Mouse (Mus musculus) liver, embryonic 11.5 days (tissue): ENCODE data around the gene Alk. TPM values are rescaled to one million over a fixed set of nuclear protein-coding genes. Genes with fewer than 3 reads are reported as not detected.

Experiments used
- ATAC-seq: fragments of 200-750 bp; cut with Nextera tagmentation; replicated peaks from 2 replicates; pipeline ENCODE4 v1.8.0; 2017; ENCODE audit warnings: moderate number of reproducible peaks, mild to moderate bottlenecking, moderate TSS enrichment, moderate library complexity; ENCODE audit not compliant: low FRiP score
- DNase-seq: peaks from one replicate; pipeline ENCODE4 v3.0.0-alpha.2; 2017; ENCODE audit warnings: low spot score
- H3K27ac ChIP-seq: fragments of 300-500 bp; sonication (generic); 2 replicates; pipeline ENCODE4 v1.5.1; 2014; ENCODE audit warnings: mild to moderate bottlenecking, low read depth, low read length, control low read depth
- H3K27me3 ChIP-seq: fragments of 300-500 bp; sonication (generic); replicated peaks from 2 replicates; pipeline ENCODE4 v1.6.1; 2014; ENCODE audit warnings: low read length, mixed read lengths; ENCODE audit not compliant: control insufficient read depth, insufficient read depth
- H3K36me3 ChIP-seq: fragments of 300-500 bp; sonication (generic); 2 replicates; pipeline ENCODE4 v1.6.1; 2014; ENCODE audit warnings: mild to moderate bottlenecking, low read length, moderate library complexity, mixed read lengths; ENCODE audit not compliant: control insufficient read depth, insufficient read depth
- H3K4me1 ChIP-seq: fragments of 300-500 bp; sonication (generic); replicated peaks from 2 replicates; pipeline ENCODE4 v1.6.1; 2014; ENCODE audit warnings: low read length, mixed read lengths; ENCODE audit not compliant: control insufficient read depth, insufficient read depth
- H3K4me2 ChIP-seq: fragments of 300-500 bp; sonication (generic); 2 replicates; pipeline ENCODE4 v1.6.1; 2014; ENCODE audit warnings: mild to moderate bottlenecking, control low read depth, moderate library complexity
- H3K4me3 ChIP-seq: fragments of 300-500 bp; sonication (generic); 2 replicates; pipeline ENCODE4 v1.5.1; 2014; ENCODE audit warnings: low read depth, low read length, control low read depth
- H3K9ac ChIP-seq: fragments of 300-500 bp; sonication (generic); 2 replicates; pipeline ENCODE4 v1.6.1; 2014; ENCODE audit warnings: low read depth, low read length, control low read depth
- H3K9me3 ChIP-seq: fragments of 300-500 bp; sonication (generic); 2 replicates; pipeline ENCODE4 v1.6.1; 2016; ENCODE audit warnings: low read length, inconsistent platforms, mixed read lengths; ENCODE audit not compliant: control insufficient read depth
- WGBS: fragments of 180-500 bp; shearing (Covaris S2); extraction: QIAGEN DNeasy Blood & Tissue Kit; methylation state at CpG from one replicate; pipeline ENCODE4 v1.1.7; 2014; 5-methylcytosine and 5-hydroxymethylcytosine counted together
- polyA plus RNA-seq: library from polyadenylated mRNA; unstranded; fragments of >200 nt; fragmentation: Nextera tagmentation; extraction: Ambion mirVana; gene quantifications from 2 replicates; pipeline ENCODE4 v1.2.1, GENCODE M21; 2014

The Alk gene
- polyA plus RNA-seq, 1 experiment from 2014 or later = 0.21 TPM

DNA sequence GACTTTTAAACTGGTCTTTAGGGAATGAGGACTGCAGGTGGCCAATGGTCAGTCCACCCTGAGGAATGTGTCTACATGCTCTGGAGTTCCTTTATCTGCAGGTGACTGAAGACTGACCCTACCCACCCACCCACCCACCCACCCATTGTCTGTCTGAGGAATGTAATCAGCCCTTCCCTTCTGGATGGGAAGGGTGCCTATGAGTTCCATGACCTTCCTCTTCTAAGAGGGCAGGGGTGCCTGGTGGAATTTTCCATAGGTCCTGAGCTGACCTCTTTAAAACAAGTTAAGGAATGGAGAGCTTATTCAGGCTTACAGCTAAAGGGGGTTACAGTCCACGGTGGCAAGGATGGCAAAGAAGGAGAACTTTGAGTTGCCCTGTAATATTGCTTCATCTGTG, 43.7 kb downstream of the Alk start:
- H3K9me3 ChIP-seq = no peaks in the 10 kb centered on the region; the same call in 1 of the 2 replicates
- H3K9ac ChIP-seq = no peak overlapping the region
- WGBS = 63% methylated on average over 1 of the region's 1 CpGs
- no peaks in the 10 kb centered on the region for H3K27me3 ChIP-seq
- no peak overlapping the region for H3K4me2 ChIP-seq
- no peak overlapping the region for H3K27ac ChIP-seq
- DNase-seq (no peak), ATAC-seq (no peak)
- H3K4me1 ChIP-seq = no peaks in the 10 kb centered on the region
- H3K4me3 ChIP-seq = no peak overlapping the region
- H3K36me3 ChIP-seq = no peaks in the 10 kb centered on the region

- Histone ChIP-seq H3K9ac (no peak overlapping the region), H3K36me3 (no peaks in the 10 kb centered on the region), H3K27me3 (no peaks in the 10 kb centered on the region), H3K4me3 (no peak overlapping the region), H3K27ac (no peak overlapping the region), H3K4me2 (no peak overlapping the region), H3K9me3 (no peaks in the 10 kb centered on the region; the same call in 1 of the 2 replicates), H3K4me1 (no peaks in the 10 kb centered on the region)
- WGBS = 84% methylated on average over 6 of the region's 6 CpGs
- ATAC-seq (no peak), DNase-seq (no peak)
Measured at GRCm38 (mm10) chr17:72557029-72557735, 47.2 kb downstream of the Alk start.

GRCm38 (mm10) chr17:72546274-72546673, 58.2 kb downstream of the Alk start:
- DNase-seq (no peak), ATAC-seq (no peak)
- Histone ChIP-seq H3K27ac (no peak overlapping the region), H3K9ac (no peak overlapping the region), H3K4me1 (no peaks in the 10 kb centered on the region), H3K36me3 (no peaks in the 10 kb centered on the region), H3K27me3 (no peaks in the 10 kb centered on the region), H3K9me3 (no peaks in the 10 kb centered on the region), H3K4me2 (no peak overlapping the region), H3K4me3 (no peak overlapping the region)
- 81% methylated on average over 4 of the region's 4 CpGs for WGBS

DNA sequence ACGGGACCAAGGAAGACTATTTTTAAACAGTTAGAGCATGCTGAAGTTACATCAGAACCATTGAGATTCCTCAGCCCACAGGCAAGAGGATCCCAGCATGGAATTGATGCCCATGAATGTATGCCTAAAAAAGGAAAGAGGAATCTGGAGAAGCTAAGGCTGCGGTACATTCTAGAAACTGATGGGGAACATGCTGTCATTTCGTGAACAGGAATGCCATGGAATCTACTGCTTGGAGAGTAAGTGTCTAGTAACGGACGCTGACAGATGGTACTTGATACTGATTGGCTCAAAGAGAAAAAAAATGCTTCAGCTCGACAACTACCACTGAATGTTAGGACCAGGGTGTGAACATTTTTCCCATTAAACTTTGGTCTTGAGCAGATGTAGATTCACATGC, 69.1 kb downstream of the Alk start:
- no peak for DNase-seq
- WGBS = 80% methylated on average over 6 of the region's 6 CpGs
- Histone ChIP-seq H3K36me3 (no peaks in the 10 kb centered on the region), H3K4me1 (no peaks in the 10 kb centered on the region), H3K27me3 (no peaks in the 10 kb centered on the region), H3K4me3 (no peak overlapping the region), H3K9me3 (0 out of 2 replicates have a peak, but pooled peaks cover 2% of the 10 kb centered on the region), H3K27ac (no peak overlapping the region), H3K9ac (no peak overlapping the region), H3K4me2 (no peak overlapping the region)
- ATAC-seq = no peak

DNA sequence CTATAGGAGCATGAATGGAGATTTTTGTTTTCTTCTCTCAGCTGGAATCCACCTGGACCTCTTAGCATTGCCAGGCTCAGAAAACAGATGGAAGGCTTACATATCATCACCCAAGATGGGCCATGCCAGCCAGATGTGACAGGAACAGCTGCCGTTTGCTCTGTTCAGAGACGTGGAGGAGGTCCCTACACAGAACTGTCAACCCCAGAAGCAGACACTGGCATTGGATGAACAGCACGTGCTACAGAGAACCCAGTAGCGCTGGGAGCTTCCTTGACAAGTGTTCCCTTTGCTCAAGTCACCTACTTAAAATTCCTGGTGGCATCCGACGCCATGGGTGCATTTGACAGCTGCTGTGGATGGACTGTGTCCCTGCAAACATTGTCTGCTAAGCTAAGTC, 72.2 kb downstream of the Alk start:
- 72% methylated on average over 6 of the region's 6 CpGs for WGBS
- DNase-seq (no peak), ATAC-seq (no peak)
- H3K9me3 ChIP-seq = 0 out of 2 replicates have a peak, but pooled peaks cover 2% of the 10 kb centered on the region
- no peak overlapping the region for H3K4me3 ChIP-seq
- no peaks in the 10 kb centered on the region for H3K27me3 ChIP-seq
- H3K4me1 ChIP-seq = no peaks in the 10 kb centered on the region
- no peak overlapping the region for H3K9ac ChIP-seq
- no peak overlapping the region for H3K27ac ChIP-seq
- no peaks in the 10 kb centered on the region for H3K36me3 ChIP-seq
- H3K4me2 ChIP-seq = no peak overlapping the region

DNA sequence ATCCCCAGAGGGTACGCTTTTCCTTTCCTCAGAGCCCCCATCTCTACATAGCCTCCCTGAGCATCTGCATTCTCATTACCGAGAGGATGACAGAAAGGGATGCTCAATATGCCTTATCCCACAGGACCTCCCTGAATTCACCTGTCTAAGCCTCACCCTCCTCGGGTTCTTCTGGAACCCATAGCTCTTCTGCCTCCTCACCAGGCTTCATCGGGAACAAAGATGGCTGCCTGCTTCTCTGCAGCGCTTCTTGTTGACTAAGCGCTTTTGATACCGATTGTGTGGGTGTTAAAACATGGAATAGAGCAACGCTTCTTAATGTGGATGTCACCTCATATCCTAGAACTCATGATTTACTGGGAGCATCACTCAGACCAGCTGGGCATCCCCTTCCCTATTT, 75.9 kb downstream of the Alk start:
- WGBS = 87% methylated on average over 8 of the region's 8 CpGs
- ATAC-seq (no peak), DNase-seq (no peak)
- no peak overlapping the region for H3K9ac ChIP-seq
- no peak overlapping the region for H3K4me2 ChIP-seq
- H3K4me3 ChIP-seq = no peak overlapping the region
- H3K4me1 ChIP-seq = no peaks in the 10 kb centered on the region
- H3K9me3 ChIP-seq = no peaks in the 10 kb centered on the region
- H3K27me3 ChIP-seq = no peaks in the 10 kb centered on the region
- H3K36me3 ChIP-seq = no peaks in the 10 kb centered on the region
- no peak overlapping the region for H3K27ac ChIP-seq

- no peak overlapping the region for H3K27ac ChIP-seq
- H3K4me2 ChIP-seq = no peak overlapping the region
- H3K4me1 ChIP-seq = no peaks in the 10 kb centered on the region
- no peak overlapping the region for H3K4me3 ChIP-seq
- WGBS = 67% methylated on average over 5 of the region's 5 CpGs
- no peaks in the 10 kb centered on the region for H3K27me3 ChIP-seq
- H3K36me3 ChIP-seq = no peaks in the 10 kb centered on the region
- DNase-seq (no peak), ATAC-seq (no peak)
- H3K9me3 ChIP-seq = no peaks in the 10 kb centered on the region
- no peak overlapping the region for H3K9ac ChIP-seq
Measured at GRCm38 (mm10) chr17:72527481-72527880, 76.9 kb downstream of the Alk start.

DNA sequence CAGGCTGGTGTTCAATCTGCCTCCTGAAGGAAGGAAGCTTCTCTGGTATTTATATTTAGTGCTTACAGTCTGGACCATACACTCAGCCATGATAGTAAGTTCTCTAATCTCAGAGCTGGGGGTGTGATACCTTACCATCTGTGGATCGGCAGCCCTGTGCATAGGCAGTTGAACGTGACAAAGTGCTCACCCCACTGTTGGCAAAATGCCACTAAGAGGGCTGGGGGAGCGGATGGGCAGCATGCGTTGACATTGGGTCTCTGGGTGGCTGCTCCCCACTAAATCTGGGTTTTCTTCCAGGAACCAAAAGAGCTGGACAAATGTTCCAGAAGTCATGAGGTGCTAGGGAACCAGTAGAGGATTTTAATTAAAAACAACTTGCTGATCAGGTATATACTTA, 78.1 kb downstream of the Alk start:
- 77% methylated on average over 4 of the region's 4 CpGs for WGBS
- no peak for ATAC-seq
- DNase-seq = no peak
- H3K9me3 ChIP-seq = no peaks in the 10 kb centered on the region
- H3K27ac ChIP-seq = no peak overlapping the region
- H3K4me2 ChIP-seq = no peak overlapping the region
- no peaks in the 10 kb centered on the region for H3K27me3 ChIP-seq
- no peak overlapping the region for H3K4me3 ChIP-seq
- H3K9ac ChIP-seq = no peak overlapping the region
- H3K36me3 ChIP-seq = no peaks in the 10 kb centered on the region
- no peaks in the 10 kb centered on the region for H3K4me1 ChIP-seq

- no peak overlapping the region for H3K27ac ChIP-seq
- H3K4me1 ChIP-seq = no peaks in the 10 kb centered on the region
- DNase-seq (no peak), ATAC-seq (no peak)
- H3K9ac ChIP-seq = no peak overlapping the region
- no peak overlapping the region for H3K4me3 ChIP-seq
- no peaks in the 10 kb centered on the region for H3K27me3 ChIP-seq
- WGBS = 82% methylated on average over 3 of the region's 3 CpGs
- H3K9me3 ChIP-seq = no peaks in the 10 kb centered on the region
- no peak overlapping the region for H3K4me2 ChIP-seq
- no peaks in the 10 kb centered on the region for H3K36me3 ChIP-seq
Measured at GRCm38 (mm10) chr17:72524839-72525238, 79.6 kb downstream of the Alk start.
